Mouse (Mus musculus) CD4-positive helper T cell, adult 2 months (primary cell): ENCODE data around the gene Ifi208.
"Not testable (repeated sequence)": the region's sequence is repeated elsewhere in the genome, so short reads cannot be mapped to it uniquely, and the experiment has no call there.

Experiments
- DNase-seq: peaks from one replicate; pipeline ENCODE4 v3.0.0-alpha.2; 2012; ENCODE audit warnings: low read depth, missing footprints, low spot score

The Ifi208 gene

GRCm38 (mm10) chr1:173673458-173674097, at the start of gene Ifi208:
Gene Ifi208 (plus strand): TSS chr1:173673675.
- peak; percentile 53 for DNase-seq

GRCm38 (mm10) chr1:173624052-173624451, 49.4 kb upstream of the Ifi208 start:
- DNase-seq = no peak

- DNase-seq = no peak
Observed at GRCm38 (mm10) chr1:173626686-173627085, 46.8 kb upstream of the Ifi208 start.

- peak; percentile 68 for DNase-seq
Observed at GRCm38 (mm10) chr1:173630622-173631021, 42.9 kb upstream of the Ifi208 start, which contains the start of gene Ifi209. Gene Ifi209 (plus strand): TSS chr1:173630917.

- DNase-seq = peak; percentile 11
Observed at GRCm38 (mm10) chr1:173633969-173634645, 39.4 kb upstream of the Ifi208 start.

- DNase-seq = no peak
Observed at GRCm38 (mm10) chr1:173645393-173645792, 28.1 kb upstream of the Ifi208 start.

- no peak for DNase-seq
Observed at GRCm38 (mm10) chr1:173657973-173658372, 15.5 kb upstream of the Ifi208 start.

- peak; percentile 45 for DNase-seq
Observed at GRCm38 (mm10) chr1:173678605-173679004, 5.1 kb downstream of the Ifi208 start.

- no peak for DNase-seq
Observed at GRCm38 (mm10) chr1:173694270-173694669, 20.8 kb downstream of the Ifi208 start.

GRCm38 (mm10) chr1:173733219-173733618, 59.7 kb downstream of the Ifi208 start:
- no peak for DNase-seq

GRCm38 (mm10) chr1:173735015-173735414, 61.5 kb downstream of the Ifi208 start:
- not testable (repeated sequence) for DNase-seq

- no peak for DNase-seq
Observed at GRCm38 (mm10) chr1:173736986-173737385, 63.5 kb downstream of the Ifi208 start.

- no peak for DNase-seq
Observed at GRCm38 (mm10) chr1:173740537-173740936, 67.1 kb downstream of the Ifi208 start.

GRCm38 (mm10) chr1:173741656-173742055, 68.2 kb downstream of the Ifi208 start, which contains the start of gene Ifi207:
Gene Ifi207 (minus strand): TSS chr1:173741747.
- DNase-seq = no peak

GRCm38 (mm10) chr1:173742262-173742661, 68.8 kb downstream of the Ifi208 start:
- DNase-seq = no peak
